Mouse (Mus musculus) CH12.LX (cell line): ENCODE data around the gene Tubgcp6. TPM values are rescaled to one million over a fixed set of nuclear protein-coding genes. Genes with fewer than 3 reads are reported as not detected.

Experiments
- DNase-seq: peaks from one replicate; pipeline ENCODE4 v3.0.0-alpha.2; 2013; ENCODE audit errors: extremely low read depth
- H3K27ac ChIP-seq: 2 replicates; pipeline ENCODE4 v1.5.1; 2012; ENCODE audit warnings: low read depth, mild to moderate bottlenecking, control low read depth, moderate library complexity; ENCODE audit not compliant: insufficient read depth
- H3K27me3 ChIP-seq: replicated peaks from 2 replicates; pipeline ENCODE3; 2012; ENCODE audit warnings: inconsistent platforms
- H3K36me3 ChIP-seq, 2 experiments: replicated peaks in 1 of 2; 2 replicates each; pipeline versions ENCODE3 to v1.6.1; 2012; ENCODE audit warnings: inconsistent platforms in 1 of 2, low read length in 1 of 2, mild to moderate bottlenecking in 1 of 2, mixed read lengths in 1 of 2, moderate library complexity in 1 of 2; ENCODE audit not compliant: control insufficient read depth in 1 of 2, insufficient read depth in 1 of 2
- H3K4me1 ChIP-seq, 2 experiments: 2 replicates each; pipeline ENCODE4 v1.6.1; 2012; ENCODE audit warnings: inconsistent platforms in 1 of 2, moderate library complexity in 1 of 2; ENCODE audit not compliant: insufficient read depth in 2 of 2, control insufficient read depth in 1 of 2
- H3K4me2 ChIP-seq: 2 replicates; pipeline ENCODE4 v1.6.1; 2012; ENCODE audit warnings: low read depth, mild to moderate bottlenecking, control low read depth; ENCODE audit not compliant: poor library complexity, insufficient read depth, severe bottlenecking
- H3K4me3 ChIP-seq, 3 experiments: fragments of 150-350 bp in 1 of 3; sonication (generic) in 1 of 3; replicated peaks in 1 of 3; 2 replicates each; pipeline versions ENCODE3 to v1.5.1; 2011 to 2012; ENCODE audit warnings: low read depth in 2 of 3, low read length in 2 of 3, mild to moderate bottlenecking in 2 of 3, moderate library complexity in 2 of 3, control low read depth in 1 of 3, improper control_type of control experiment in 1 of 3, inconsistent platforms in 1 of 3, mixed read lengths in 1 of 3; ENCODE audit not compliant: poor library complexity in 1 of 3
- H3K79me2 ChIP-seq: replicated peaks from 2 replicates; pipeline ENCODE4 v1.6.1; 2012; ENCODE audit warnings: mild to moderate bottlenecking, moderate library complexity; ENCODE audit not compliant: control insufficient read depth, poor library complexity, insufficient read depth, severe bottlenecking; ENCODE audit errors: extremely low read depth
- H3K9ac ChIP-seq: 2 replicates; pipeline ENCODE4 v1.6.1; 2012; ENCODE audit warnings: low read depth, mild to moderate bottlenecking, control low read depth, moderate library complexity; ENCODE audit not compliant: insufficient read depth
- H3K9me3 ChIP-seq: replicated peaks from 2 replicates; pipeline ENCODE3; 2012; ENCODE audit warnings: low read length, inconsistent platforms, mixed read lengths
- BHLHE40 ChIP-seq: IDR thresholded peaks from 2 replicates; pipeline ENCODE4 v1.6.1; 2011; ENCODE audit warnings: mild to moderate bottlenecking, low read depth, low read length, improper control_type of control experiment
- ELF1 ChIP-seq: IDR thresholded peaks from 2 replicates; pipeline ENCODE4 v1.6.1; 2014; ENCODE audit warnings: low read depth, mild to moderate bottlenecking, inconsistent platforms, low read length, improper control_type of control experiment
- EP300 ChIP-seq: IDR thresholded peaks from 2 replicates; pipeline ENCODE4 v1.6.1; 2011; ENCODE audit warnings: low read length, improper control_type of control experiment
- ETS1 ChIP-seq: conservative IDR thresholded peaks from 2 replicates; pipeline ENCODE4 v1.6.1; 2012; ENCODE audit warnings: low read depth, mild to moderate bottlenecking, inconsistent platforms, low read length, improper control_type of control experiment, moderate library complexity
- GABPA ChIP-seq: IDR thresholded peaks from 2 replicates; pipeline ENCODE4 v1.6.1; 2012; ENCODE audit warnings: low read depth, low read length, improper control_type of control experiment, inconsistent platforms; ENCODE audit not compliant: insufficient replicate concordance
- HCFC1 ChIP-seq: IDR thresholded peaks from 2 replicates; pipeline ENCODE4 v1.6.1; 2012; ENCODE audit warnings: low read depth, mild to moderate bottlenecking, inconsistent platforms, low read length, improper control_type of control experiment
- IRF4 ChIP-seq: IDR thresholded peaks from 2 replicates; pipeline ENCODE4 v1.6.1; 2014; ENCODE audit warnings: low read depth, mild to moderate bottlenecking, inconsistent platforms, low read length, improper control_type of control experiment
- JUND ChIP-seq: conservative IDR thresholded peaks from 2 replicates; pipeline ENCODE4 v1.6.1; 2011; ENCODE audit warnings: low read depth, low read length, improper control_type of control experiment
- KAT2A ChIP-seq: IDR thresholded peaks from 2 replicates; pipeline ENCODE4 v1.6.1; 2012; ENCODE audit warnings: low read length, improper control_type of control experiment, inconsistent platforms; ENCODE audit not compliant: insufficient replicate concordance
- MAX ChIP-seq: IDR thresholded peaks from 2 replicates; pipeline ENCODE4 v1.6.1; 2011; ENCODE audit warnings: low read length, improper control_type of control experiment
- MAZ ChIP-seq: IDR thresholded peaks from 2 replicates; pipeline ENCODE4 v1.6.1; 2012; ENCODE audit warnings: low read depth, mild to moderate bottlenecking, inconsistent platforms, low read length, improper control_type of control experiment, moderate library complexity
- MEF2A ChIP-seq: IDR thresholded peaks from 2 replicates; pipeline ENCODE4 v1.6.1; 2014; ENCODE audit warnings: low read depth, mild to moderate bottlenecking, inconsistent platforms, low read length, improper control_type of control experiment, borderline replicate concordance
- MYC ChIP-seq: IDR thresholded peaks from 2 replicates; pipeline ENCODE4 v1.6.1; 2011; ENCODE audit warnings: low read depth, mild to moderate bottlenecking, improper control_type of control experiment, low read length
- NRF1 ChIP-seq: IDR thresholded peaks from 2 replicates; pipeline ENCODE4 v1.6.1; 2014; ENCODE audit warnings: low read depth, mild to moderate bottlenecking, inconsistent platforms, low read length, improper control_type of control experiment, moderate library complexity
- RAD21 ChIP-seq: IDR thresholded peaks from 2 replicates; pipeline ENCODE4 v1.6.1; 2011; ENCODE audit warnings: low read depth, mild to moderate bottlenecking, low read length, improper control_type of control experiment, moderate library complexity
- SMC3 ChIP-seq: IDR thresholded peaks from 2 replicates; pipeline ENCODE4 v1.6.1; 2011; ENCODE audit warnings: low read depth, low read length, improper control_type of control experiment
- TBP ChIP-seq: conservative IDR thresholded peaks from 2 replicates; pipeline ENCODE4 v1.6.1; 2011; ENCODE audit warnings: low read depth, low read length, improper control_type of control experiment
- TCF12 ChIP-seq: IDR thresholded peaks from 2 replicates; pipeline ENCODE4 v1.6.1; 2014; ENCODE audit warnings: low read depth, mild to moderate bottlenecking, inconsistent platforms, low read length, improper control_type of control experiment
- UBTF ChIP-seq: IDR thresholded peaks from 2 replicates; pipeline ENCODE4 v1.6.1; 2012; ENCODE audit warnings: low read depth, mild to moderate bottlenecking, inconsistent platforms, low read length, improper control_type of control experiment, moderate library complexity
- USF1 ChIP-seq: IDR thresholded peaks from 2 replicates; pipeline ENCODE4 v1.6.1; 2014; ENCODE audit warnings: low read depth, mild to moderate bottlenecking, inconsistent platforms, low read length, improper control_type of control experiment
- ZKSCAN1 ChIP-seq: IDR thresholded peaks from 2 replicates; pipeline ENCODE4 v1.6.1; 2012; ENCODE audit warnings: low read depth, inconsistent platforms, low read length, improper control_type of control experiment, borderline replicate concordance
- dilution Hi-C: fragments of 300-500 bp; cut with MboI; formaldehyde crosslinking; loops from 2 replicates; pipeline ENCODE4 v1.14.3; 2020; ENCODE audit warnings: low sequenced_read_pairs; ENCODE audit not compliant: extremely low pct_unique_long_range_greater_than_20kb, extremely low pct_ligation_motif_present
- in situ Hi-C: fragments of 300-500 bp; cut with MboI; formaldehyde crosslinking; loops from 3 replicates; pipeline ENCODE4 v1.14.3; 2019; ENCODE audit warnings: low sequenced_read_pairs, low pct_ligation_motif_present, low pct_unique_long_range_greater_than_20kb, mixed read lengths
- polyA plus RNA-seq: library from polyadenylated mRNA; unstranded; fragments of >175 nt; gene quantifications from 2 replicates; pipeline ENCODE4 v1.2.1, GENCODE M21; 2012; ENCODE audit warnings: low read depth; ENCODE audit not compliant: insufficient read length
- total RNA-seq, 2 experiments: library from RNA; depleted of rRNA; stranded (reverse); fragments of 300-350 nt in 1 of 2; fragments of >200 nt in 1 of 2; gene quantifications; 2 replicates each; pipeline ENCODE4 v1.2.3; 2012 to 2014

Tubgcp6 gene
- total and polyA plus RNA-seq, 3 experiments, result 12.7 to 17.0 (median 13.3) TPM

- H3K9ac ChIP-seq, result peak overlapping the region; percentile 68
- peak overlapping the region; percentile 56 to 94 (median 68) for H3K4me3 ChIP-seq
- in situ Hi-C loops, result no loop called here
- DNase-seq, result no peak
- H3K4me2 ChIP-seq, result peak overlapping the region; percentile 97
- dilution Hi-C loops, result no loop called here
- H3K27ac ChIP-seq, result no peak overlapping the region
- no peaks in the 10 kb centered on the region for H3K79me2 ChIP-seq
- no peak for TF ChIP-seq KAT2A
- TF ChIP-seq BHLHE40, result no peak
- TF ChIP-seq RAD21, result no peak
- no peak for TF ChIP-seq IRF4
- TF ChIP-seq SMC3, result no peak
- no peak for TF ChIP-seq TCF12
- no peak for TF ChIP-seq ELF1
- no peak for TF ChIP-seq NRF1
- no peak for TF ChIP-seq JUND
- no peak for TF ChIP-seq MAZ
- no peak for TF ChIP-seq HCFC1
- no peaks in the 10 kb centered on the region for H3K9me3 ChIP-seq
- H3K27me3 ChIP-seq, result peaks cover 33% of the 10 kb centered on the region
- peaks cover 7 to 22% of the 10 kb centered on the region in 2 experiments for H3K36me3 ChIP-seq
- peaks cover 14 to 25% of the 10 kb centered on the region in 2 experiments for H3K4me1 ChIP-seq
Measured at GRCm38 (mm10) chr15:89148496-89149270, 25.8 kb upstream of the Tubgcp6 start.

GRCm38 (mm10) chr15:89147895-89148294 is 25.0 kb upstream of the Tubgcp6 start:
- no peak for DNase-seq
- no peak overlapping the region for H3K27ac ChIP-seq
- in situ Hi-C loops (no loop called here), dilution Hi-C loops (no loop called here)
- H3K36me3 ChIP-seq, result peaks cover 7 to 27% of the 10 kb centered on the region in 2 experiments
- H3K4me1 ChIP-seq, result peaks cover 14 to 30% of the 10 kb centered on the region in 2 experiments
- H3K27me3 ChIP-seq, result peaks cover 32% of the 10 kb centered on the region
- no peak overlapping the region for H3K4me3 ChIP-seq
- H3K9me3 ChIP-seq, result no peaks in the 10 kb centered on the region
- H3K79me2 ChIP-seq, result no peaks in the 10 kb centered on the region
- H3K4me2 ChIP-seq, result no peak overlapping the region
- no peak for TF ChIP-seq ELF1
- TF ChIP-seq USF1, result no peak
- no peak for TF ChIP-seq ETS1
- TF ChIP-seq SMC3, result no peak
- TF ChIP-seq KAT2A, result no peak
- TF ChIP-seq MEF2A, result no peak
- no peak for TF ChIP-seq TBP
- no peak for TF ChIP-seq MAX
- no peak for TF ChIP-seq JUND
- no peak for TF ChIP-seq MAZ
- TF ChIP-seq EP300, result no peak
- no peak for TF ChIP-seq ZKSCAN1
- no peak for TF ChIP-seq MYC
- no peak for TF ChIP-seq GABPA
- no peak for TF ChIP-seq UBTF
- no peak for TF ChIP-seq RAD21
- H3K9ac ChIP-seq, result no peak overlapping the region
